Mouse (Mus musculus): Measurements from ENCODE around the gene Fam131a. TPM values are rescaled to one million over a fixed set of nuclear protein-coding genes. Genes with fewer than 3 reads are reported as not detected.
"Not testable (repeated sequence)": the region's sequence is repeated elsewhere in the genome, so short reads cannot be mapped to it uniquely, and the experiment has no call there.

Fam131a gene
- 10 to 100 TPM; 16.0 to 18.9 TPM for total RNA-seq (2021)

DNA sequence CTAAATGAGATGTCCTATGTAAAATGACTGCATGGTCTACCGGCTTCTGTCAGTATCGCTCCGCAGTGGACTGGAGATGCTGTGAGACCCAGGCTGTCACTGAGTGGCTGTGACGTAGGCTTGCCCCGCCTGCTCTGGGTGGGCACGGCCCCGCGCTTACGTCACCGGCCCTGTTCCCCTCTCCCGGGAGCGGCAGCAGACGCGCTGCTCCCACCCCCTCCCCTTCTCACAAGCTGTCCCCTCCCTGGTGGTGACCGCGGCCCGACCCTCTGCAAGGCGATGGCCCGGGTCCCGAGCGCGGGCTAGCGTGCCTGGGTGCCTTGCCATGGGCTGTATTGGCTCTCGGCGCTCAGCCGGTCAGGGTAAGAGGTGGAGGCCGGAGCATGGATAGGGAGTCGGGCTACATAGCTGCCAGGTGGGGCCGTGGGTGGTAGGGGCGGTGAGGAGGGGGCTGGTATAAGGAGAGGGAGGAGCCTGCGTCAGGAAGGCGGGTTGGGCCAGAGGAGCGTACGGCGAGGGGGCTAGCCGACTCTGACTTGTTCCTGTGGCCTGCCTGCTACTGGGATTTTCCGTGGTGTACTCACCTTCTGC is at the start of gene Fam131a:
Gene Fam131a, plus strand, starts transcription at position 131 of the 591 bp plus-strand sequence.
- DNase-seq: peak; percentile 92 to 93
- intact Hi-C loops (cut with DNase I): loop anchor here (2.0 kb wide), 1 partner anchor 14 kb away; no protein-coding TSS in a partner anchor

- intact Hi-C loops (cut with DNase I): loop anchor here (5.0 kb wide), 1 partner anchor 57 kb away; the partner anchor contains the start of gene Vwa5b2
- DNase-seq: no peak
These were observed 49.1 kb upstream of the Fam131a start for GRCm38 (mm10) chr16:20643911-20644310.

DNA sequence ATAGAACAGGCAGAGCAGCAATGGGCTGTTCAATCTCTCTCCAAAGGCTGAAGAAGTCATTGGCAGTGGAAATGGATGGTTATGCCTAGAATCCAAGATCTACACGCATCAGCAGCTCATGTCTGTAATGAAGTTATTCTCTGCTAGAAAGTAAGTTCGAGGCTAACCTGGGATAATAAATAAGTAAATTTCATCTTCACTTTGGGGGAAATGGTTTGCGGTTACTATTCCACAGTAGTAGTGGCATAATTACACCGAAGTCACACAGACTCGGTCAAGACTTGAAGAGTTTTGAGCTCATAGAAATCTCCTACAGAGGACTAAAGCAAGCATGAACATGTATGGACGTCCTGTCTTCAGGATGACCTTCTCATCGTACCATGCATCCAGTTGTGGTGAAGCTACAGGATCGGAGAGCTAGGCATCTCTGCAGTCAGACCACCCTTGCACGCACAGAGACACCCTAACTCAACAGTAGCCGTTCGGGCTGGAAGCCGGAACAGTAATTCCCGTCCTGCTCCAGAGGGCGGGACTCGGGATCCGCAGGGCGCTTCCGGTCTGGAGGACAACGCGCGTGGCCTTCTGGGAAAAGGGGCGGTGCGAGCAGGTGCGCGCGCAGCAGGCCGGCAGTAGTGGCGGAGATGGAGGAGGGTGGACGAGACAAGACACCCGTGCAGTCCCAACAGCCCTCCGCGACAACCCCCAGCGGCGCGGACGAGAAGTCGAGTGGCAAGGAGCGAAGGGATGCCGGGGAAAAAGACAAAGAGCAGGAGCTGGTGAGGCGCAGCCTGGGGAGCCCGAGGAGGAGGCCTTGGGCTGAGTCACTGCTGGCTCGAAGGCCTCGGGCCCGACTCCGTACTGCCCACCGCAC is 41.7 kb upstream of the Fam131a start, which contains the start of gene Psmd2:
Gene Psmd2, plus strand, starts transcription at position 577 of the 871 bp plus-strand sequence.
- intact Hi-C loops (cut with DNase I): loop anchor here (5.0 to 10.0 kb wide), 2 partner anchors 39 to 437 kb away; partner anchors contain the start of genes Alg3, Eef1akmt4 and Gm49333
- peak; percentile 98 to 99 for DNase-seq

- intact Hi-C loops (cut with DNase I): loop anchor here (2.0 to 10.0 kb wide), 3 partner anchors 21 to 437 kb away; partner anchors contain the start of genes Alg3, Eef1akmt4 and Gm49333
- no peak for DNase-seq
These were observed 41.1 kb upstream of the Fam131a start for GRCm38 (mm10) chr16:20651947-20652310.

- intact Hi-C loops (cut with DNase I): loop anchor here (2.0 to 10.0 kb wide), 3 partner anchors 19 to 439 kb away; partner anchors contain the start of genes Alg3, Eef1akmt4 and Gm49333
- no peak for DNase-seq
These were observed 39.7 kb upstream of the Fam131a start for GRCm38 (mm10) chr16:20653315-20653714.

GRCm38 (mm10) chr16:20657661-20658060 is 35.4 kb upstream of the Fam131a start:
- intact Hi-C loops (cut with DNase I): loop anchor here (10.0 kb wide), 1 partner anchor 443 kb away; no protein-coding TSS in a partner anchor

DNA sequence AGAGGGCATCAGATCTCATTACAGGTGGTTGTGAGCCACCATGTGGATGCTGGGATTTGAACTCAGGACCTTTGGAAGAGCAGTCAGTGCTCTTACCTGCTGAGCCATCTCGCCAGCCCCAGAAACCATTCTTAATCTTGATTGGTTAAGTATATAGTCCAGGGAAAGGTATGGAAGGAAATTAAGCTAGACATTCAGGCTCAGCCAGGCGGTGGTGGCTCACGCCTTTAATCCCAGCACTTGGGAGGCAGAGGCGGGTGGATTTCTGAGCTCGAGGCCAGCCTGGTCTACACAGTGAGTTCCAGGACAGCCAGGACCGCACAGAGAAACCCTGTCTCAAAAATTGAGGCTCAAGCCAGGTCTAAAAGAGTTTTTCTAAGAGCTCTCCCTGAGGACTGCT is 25.0 kb upstream of the Fam131a start, which contains the start of gene Eif4g1:
Gene Eif4g1, plus strand, starts transcription at position 301 of the 400 bp plus-strand sequence.
- intact Hi-C loops (cut with DNase I); DNase-seq: not testable (repeated sequence)

More at GRCm38 (mm10) chr16:20657661-20658060, 35.4 kb upstream of the Fam131a start:
- DNase-seq: no peak

DNA sequence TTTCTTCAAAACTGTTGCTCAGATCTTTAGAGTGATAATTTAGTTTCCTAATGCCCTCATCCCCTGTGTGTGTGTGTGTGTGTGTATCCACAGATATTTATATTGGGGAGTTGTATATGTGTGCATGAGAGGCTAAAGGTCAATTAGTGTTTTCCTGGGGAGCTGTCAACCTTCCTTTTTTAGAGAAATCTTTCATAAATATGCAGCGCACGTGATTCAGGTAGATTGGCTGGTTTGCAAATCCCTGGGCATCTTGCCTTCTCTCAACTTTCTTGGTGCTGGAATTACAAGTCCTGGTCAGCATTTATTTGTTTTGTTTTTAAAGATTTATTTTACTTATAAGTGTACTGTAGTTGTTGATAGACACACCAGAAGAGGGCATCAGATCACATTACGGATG is 22.8 kb upstream of the Fam131a start:
- DNase-seq: no peak
- intact Hi-C loops (cut with DNase I): no loop called here

- intact Hi-C loops (cut with DNase I): loop anchor here (2.0 kb wide), 1 partner anchor 19 kb away; no protein-coding TSS in a partner anchor
- DNase-seq: no peak
These were observed 21.2 kb upstream of the Fam131a start for GRCm38 (mm10) chr16:20671886-20672285.

GRCm38 (mm10) chr16:20672500-20672902 is 20.5 kb upstream of the Fam131a start:
- intact Hi-C loops (cut with DNase I): loop anchor here (2.0 kb wide), 1 partner anchor 20 kb away; no protein-coding TSS in a partner anchor

DNA sequence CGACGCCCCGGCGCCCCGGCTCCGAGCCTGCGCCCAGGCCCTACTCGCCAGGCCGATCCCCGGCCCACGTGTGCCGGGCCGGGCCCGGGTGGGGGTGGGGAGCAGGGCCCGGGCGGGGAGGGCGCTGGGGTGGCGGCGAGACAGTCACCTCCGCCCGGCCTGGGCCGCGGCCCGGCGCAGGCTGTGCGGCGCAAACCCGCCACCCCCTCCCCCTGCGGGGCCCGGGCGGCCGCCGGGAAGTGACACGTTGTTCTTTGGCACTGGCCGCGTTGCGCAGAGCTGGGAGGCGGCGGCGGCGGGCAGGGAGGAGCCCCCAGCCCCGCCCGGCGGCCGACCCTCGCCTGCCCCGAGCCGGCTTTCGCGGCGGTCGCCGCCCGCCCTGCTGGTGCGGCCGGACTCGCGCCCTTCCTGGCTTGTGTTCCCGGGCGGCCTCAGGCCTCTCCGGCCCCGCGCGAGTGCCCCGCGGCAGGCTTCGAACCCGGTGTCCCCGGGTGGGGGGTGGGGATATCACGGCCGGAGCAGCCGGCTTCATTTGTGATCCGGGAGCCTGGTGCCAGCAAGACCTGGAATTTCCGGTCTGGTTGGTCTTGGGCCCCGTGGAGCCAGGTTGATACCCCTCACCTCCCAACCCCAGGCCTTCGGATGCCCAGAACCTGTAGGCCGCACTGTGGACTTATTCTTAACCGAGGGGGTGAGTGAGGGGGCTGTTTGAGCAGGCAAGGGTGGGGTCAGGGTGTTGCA is 19.9 kb upstream of the Fam131a start:
- DNase-seq: peak; percentile 79 to 81
- intact Hi-C loops (cut with DNase I): loop anchor here (1.0 to 2.0 kb wide), 2 partner anchors 20 to 22 kb away; no protein-coding TSS in a partner anchor

More at GRCm38 (mm10) chr16:20672500-20672902, 20.5 kb upstream of the Fam131a start:
- peak; percentile 97 for DNase-seq

DNA sequence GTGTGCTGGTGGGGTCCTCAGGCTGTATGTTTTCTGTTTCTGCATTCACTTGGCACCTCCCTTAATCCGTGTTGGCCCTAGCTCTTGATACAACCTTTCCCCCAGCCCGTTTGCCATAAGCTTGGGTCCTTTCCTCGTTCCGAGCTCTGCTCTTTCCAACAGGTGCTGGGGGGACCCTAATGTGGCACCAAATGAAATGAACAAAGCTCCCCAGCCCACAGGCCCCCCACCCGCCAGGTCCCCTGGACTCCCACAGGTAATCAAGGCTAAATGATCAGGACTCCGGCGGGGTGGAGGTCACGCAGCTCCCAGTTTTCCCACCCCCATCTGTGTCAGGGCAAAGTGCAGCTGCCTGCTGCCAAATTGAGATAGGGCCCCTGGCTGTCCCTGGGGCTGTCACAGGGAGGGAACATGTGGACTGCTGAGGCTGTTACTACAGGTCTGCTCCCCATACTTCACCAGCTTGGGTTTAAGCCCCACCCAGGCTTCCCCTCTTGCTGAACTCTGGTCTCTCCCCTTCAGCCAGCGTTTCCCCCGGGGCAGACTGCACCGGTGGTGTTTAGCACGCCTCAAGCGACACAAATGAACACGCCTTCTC is 19.2 kb upstream of the Fam131a start:
- intact Hi-C loops (cut with DNase I): loop anchor here (1.0 to 2.0 kb wide), 2 partner anchors 21 kb away; no protein-coding TSS in a partner anchor
- peak; percentile 43 to 44 for DNase-seq

GRCm38 (mm10) chr16:20675213-20675612 is 17.8 kb upstream of the Fam131a start:
- DNase-seq: no peak
- intact Hi-C loops (cut with DNase I): no loop called here

GRCm38 (mm10) chr16:20676702-20677101 is 16.3 kb upstream of the Fam131a start:
- DNase-seq: no peak
- intact Hi-C loops (cut with DNase I): no loop called here

DNA sequence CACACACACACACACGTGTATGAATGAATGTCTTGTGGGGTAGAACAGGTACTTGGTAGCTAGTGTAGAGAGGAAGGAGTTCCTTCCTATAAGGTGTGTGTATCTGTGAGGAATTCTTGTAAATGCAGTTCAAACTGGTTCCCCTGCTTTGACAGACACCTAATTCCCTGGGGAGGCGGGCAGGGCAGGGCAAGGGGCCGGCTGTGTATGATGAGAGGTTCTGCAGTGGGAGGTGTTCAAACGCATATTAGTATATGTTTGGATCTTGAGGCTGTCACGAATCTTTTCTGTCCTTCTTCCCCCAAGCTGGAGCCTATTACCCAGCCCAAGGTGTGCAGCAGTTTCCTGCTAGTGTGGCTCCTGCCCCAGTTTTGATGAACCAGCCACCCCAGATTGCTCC is 15.7 kb upstream of the Fam131a start:
- intact Hi-C loops (cut with DNase I): no loop called here
- no peak for DNase-seq

GRCm38 (mm10) chr16:20677974-20678675 is 14.9 kb upstream of the Fam131a start:
- peak; percentile 89 to 91 for DNase-seq
- intact Hi-C loops (cut with DNase I): loop anchor here (2.0 kb wide), 1 partner anchor 15 kb away; the partner anchor contains the start of gene Fam131a

GRCm38 (mm10) chr16:20690774-20691173 is 2.3 kb upstream of the Fam131a start:
- intact Hi-C loops (cut with DNase I): no loop called here
- DNase-seq: no peak

DNA sequence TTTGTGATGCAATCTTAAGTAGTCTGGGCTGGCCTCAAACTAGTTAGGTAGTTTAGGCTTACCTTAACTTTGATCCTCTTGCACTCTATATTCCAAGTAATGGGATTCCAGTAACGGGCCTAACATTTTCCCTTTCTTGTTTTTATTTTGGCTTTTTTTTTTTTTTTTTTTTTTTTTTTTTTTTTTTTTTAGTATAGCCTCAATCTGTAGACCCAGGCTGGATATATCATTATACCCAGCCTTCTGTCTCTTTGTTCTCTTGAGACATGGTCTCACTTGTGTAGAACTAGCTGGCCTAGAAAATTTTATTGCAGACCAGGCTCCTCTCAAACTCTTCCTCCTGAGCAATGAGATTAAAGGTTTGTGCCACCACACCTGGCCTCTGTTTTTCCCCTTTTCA is 1.4 kb upstream of the Fam131a start:
- intact Hi-C loops (cut with DNase I): loop anchor here (2.0 kb wide), 1 partner anchor 13 kb away; no protein-coding TSS in a partner anchor
- no peak for DNase-seq

All from heart, postnatal 10 days (tissue).